Mouse (Mus musculus): ENCODE data around the gene Inpp5a.

DNA sequence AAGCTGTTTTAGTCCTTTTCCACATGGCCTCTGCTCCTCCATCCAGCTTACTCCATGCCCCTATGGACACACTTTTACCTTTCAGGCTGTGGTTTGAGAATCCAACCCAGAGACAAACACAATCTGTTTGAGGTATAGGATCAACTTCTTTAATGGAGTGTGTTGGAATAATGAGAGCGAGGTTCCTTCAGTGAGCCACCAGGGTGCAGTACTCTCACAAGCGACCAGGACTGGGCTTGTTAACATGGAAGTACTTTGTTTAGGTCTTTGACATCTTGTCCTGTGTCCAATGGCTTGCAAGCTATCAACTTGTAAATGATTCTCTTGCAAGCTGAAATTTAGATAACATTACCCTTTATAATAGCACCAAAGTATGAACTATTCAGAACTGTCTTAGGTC, 104.0 kb downstream of the Inpp5a start:
- TF ChIP-seq ZC3H11A (IDR thresholded peaks at IDR 0.05; ENCODE audit: borderline replicate concordance, low read depth, low read length) (no peak), CHD2 (IDR thresholded peaks at IDR 0.05; ENCODE audit: low read depth, low read length) (no peak), ZNF384 (IDR thresholded peaks at IDR 0.05; ENCODE audit: low read depth, low read length) (no peak), MAFK (IDR thresholded peaks at IDR 0.05; ENCODE audit: insufficient read depth, low read depth, low read length) (no peak), HCFC1 (IDR thresholded peaks at IDR 0.05; ENCODE audit: borderline replicate concordance, insufficient read depth, low read length) (no peak)

Data from ES-E14 (cell line).